In genomic region chr4:125807923-125808322, GRCm38 (mm10) we compare ENCODE assay signal across 2 mouse cellular contexts.
TF ChIP-seq lines count a peak whose summit lies in the region.

No protein-coding gene starts in this region.

TF ChIP-seq in CH12.LX, 34 proteins besides CTCF, POLR2A, EP300 and RAD21 (continued from another document):
- no peak; the same call in 1 of the 2 replicates for TF ChIP-seq SMC3 (IDR thresholded peaks at IDR 0.05; ENCODE audit: low read depth, low read length)
- TF ChIP-seq MEF2A (IDR thresholded peaks at IDR 0.05; ENCODE audit: borderline replicate concordance, low read depth, low read length), result no peak
- TF ChIP-seq ZKSCAN1 (IDR thresholded peaks at IDR 0.05; ENCODE audit: borderline replicate concordance, low read depth, low read length), result no peak

TF ChIP-seq in MEL, 35 proteins besides CTCF, POLR2A, EP300 and RAD21 (continued from another document):
- no peak for TF ChIP-seq BHLHE40 (IDR thresholded peaks at IDR 0.05; ENCODE audit: borderline replicate concordance, low read depth, low read length)
TF ChIP-seq in MEL: peak in this region for 0.
